In genomic region chr7:143685359-143686067, GRCm38 (mm10) we compare ENCODE assay signal across 8 mouse cellular contexts. TPM values are rescaled to one million over a fixed set of nuclear protein-coding genes. Genes with fewer than 3 reads are reported as not detected.
DNase-seq lines count a peak whose midpoint lies in the region; ATAC-seq lines count a peak whose summit lies in the region.

TSS of gene Tnfrsf23 (minus strand) at chr7:143685872.

- DNase-seq in MEL-GATA-1-ER (ENCODE audit: extremely low read depth, low read depth) = peak; percentile 84
- peak; percentile 53 for DNase-seq in c-Kit-positive CD71-positive TER-119-positive erythroid progenitor cells, embryonic 14.5 days (ENCODE audit: low spot score)
- peak; percentile 63 to 64 for DNase-seq in frontal cortex, postnatal 14 days (ENCODE audit: low spot score in 2 of 2)
- peak; percentile 63 for DNase-seq in hindbrain, embryonic 14.5 days (ENCODE audit: low spot score)
- DNase-seq in layer of hippocampus, postnatal 25 days (ENCODE audit: extremely low spot score in 1 of 2, low spot score in 1 of 2) = peak; percentile 36 to 48
- DNase-seq in lung, postnatal 14 days = peak; percentile 77
- peak; percentile 83 for DNase-seq in retina, postnatal 1 day
- peak; percentile 70 for DNase-seq in thymus, postnatal 4 days

- peaks cover 31% of the 10 kb centered on the region for H3K36me3 ChIP-seq in hindbrain, embryonic 14.5 days (replicated peaks; ENCODE audit: control insufficient read depth, insufficient read depth)

- 4% methylated on average over 35 of the region's 35 CpGs for WGBS in hindbrain, embryonic 14.5 days

- peak; percentile 81; the same call in 1 of the 2 replicates for ATAC-seq in hindbrain, embryonic 14.5 days (ENCODE audit: low FRiP score)

- peak within 1 kb of the TSS; percentile 56 for H3K4me2 ChIP-seq in hindbrain, embryonic 14.5 days (replicated peaks)

- H3K27me3 ChIP-seq in hindbrain, embryonic 14.5 days (ENCODE audit: control insufficient read depth, insufficient read depth, low read length) = no peaks in the 10 kb centered on the region

- H3K4me3 ChIP-seq in hindbrain, embryonic 14.5 days (replicated peaks; ENCODE audit: low read length) = peak within 1 kb of the TSS; percentile 24

- 0 out of 2 replicates have a peak within 1 kb of the TSS, but pooled peaks have one; percentile 0 for H3K9ac ChIP-seq in hindbrain, embryonic 14.5 days

- no peak within 1 kb of the TSS for H3K27ac ChIP-seq in hindbrain, embryonic 14.5 days

- no peaks in the 10 kb centered on the region for H3K4me1 ChIP-seq in hindbrain, embryonic 14.5 days (replicated peaks; ENCODE audit: control insufficient read depth, insufficient read depth, low read length)

- no peaks in the 10 kb centered on the region for H3K9me3 ChIP-seq in hindbrain, embryonic 14.5 days (ENCODE audit: control insufficient read depth, low read length)

RNA-seq across cellular contexts. Expression of gene Tnfrsf23, which starts in this region (rescaled TPM):
- 0.64 and 0.80 TPM in 2 replicates for polyA plus RNA-seq in hindbrain, embryonic 14.5 days (2014; fragmentation: Nextera tagmentation; extraction: Ambion mirVana)
- 1 to 10 TPM; 1.1 TPM for total RNA-seq in layer of hippocampus, postnatal 25 days (2021)

Comparison
In these comparisons a context has a peak if more than half of its experiments do, and no peak if none do; other contexts are left out.
1. Peak in DNase-seq, ATAC-seq, H3K4me3 ChIP-seq, H3K9ac ChIP-seq and H3K4me2 ChIP-seq in hindbrain, embryonic 14.5 days; RNA of the gene not detected or under 1 TPM.